Mouse (Mus musculus) lung, adult 2 months (tissue): ENCODE data around the gene Zbtb34.

Source experiments
- CTCF ChIP-seq: fragments of 200-500 bp; IDR thresholded peaks from 2 replicates; pipeline ENCODE4 v1.5.1; 2011; ENCODE audit warnings: mild to moderate bottlenecking, low read length, control low read depth; ENCODE audit not compliant: insufficient read depth
- POLR2A ChIP-seq: fragments of 200-500 bp; IDR thresholded peaks from 2 replicates; pipeline ENCODE4 v1.6.1; 2011; ENCODE audit warnings: low read depth, mild to moderate bottlenecking, control low read depth, low read length, borderline replicate concordance; ENCODE audit errors: extremely low read depth

DNA sequence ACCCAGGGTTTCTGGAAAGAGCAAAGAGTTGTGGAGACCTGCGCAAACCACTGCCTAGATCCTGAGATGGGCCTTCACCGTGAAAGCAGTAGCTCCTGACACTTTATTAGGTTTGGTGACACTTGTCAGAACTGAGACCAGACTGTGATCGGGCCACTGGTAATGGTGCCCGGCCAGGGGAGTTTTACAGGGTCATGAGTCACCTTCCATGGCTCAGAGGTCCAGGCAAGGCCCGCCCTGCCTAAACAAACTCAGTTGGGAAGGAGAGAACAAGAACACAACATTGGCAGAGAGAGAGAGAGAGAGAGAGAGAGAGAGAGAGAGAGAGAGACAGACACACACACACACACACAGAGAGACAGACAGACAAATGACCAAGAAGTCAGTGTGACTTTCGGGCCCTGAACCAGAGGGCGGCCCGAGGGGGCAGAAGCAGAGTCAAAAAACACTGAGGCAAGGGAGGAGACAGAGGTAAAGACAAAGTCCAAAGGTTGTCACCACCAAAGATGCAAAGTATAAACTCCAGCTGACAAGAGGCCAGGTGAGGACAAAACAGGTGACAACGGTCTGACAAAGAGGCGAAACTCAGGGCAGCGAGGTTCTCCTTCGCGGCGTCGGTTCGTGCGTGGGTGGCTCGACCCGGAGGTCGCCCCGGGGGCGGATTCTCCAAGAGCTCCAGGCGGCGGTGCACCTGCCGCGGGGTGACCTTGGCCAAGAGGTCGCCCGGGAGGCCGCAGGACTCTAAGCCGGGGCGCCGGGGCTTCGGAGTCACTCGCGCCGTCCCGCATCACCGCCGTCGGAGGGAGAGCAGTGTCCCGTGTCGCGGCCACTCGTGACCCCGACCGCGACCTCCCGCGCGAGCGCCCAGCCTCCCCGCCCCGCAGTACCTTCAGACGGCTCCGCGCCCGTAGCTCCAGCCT lies 36.7 kb upstream of the Zbtb34 start:
- TF ChIP-seq CTCF (no peak), POLR2A (no peak)
